Mouse (Mus musculus): ENCODE results near the gene Aldh3b2.
A peak's percentile ranks its signal among the peaks of the same experiment; 100 is the strongest.

Aldh3b2 gene

DNA sequence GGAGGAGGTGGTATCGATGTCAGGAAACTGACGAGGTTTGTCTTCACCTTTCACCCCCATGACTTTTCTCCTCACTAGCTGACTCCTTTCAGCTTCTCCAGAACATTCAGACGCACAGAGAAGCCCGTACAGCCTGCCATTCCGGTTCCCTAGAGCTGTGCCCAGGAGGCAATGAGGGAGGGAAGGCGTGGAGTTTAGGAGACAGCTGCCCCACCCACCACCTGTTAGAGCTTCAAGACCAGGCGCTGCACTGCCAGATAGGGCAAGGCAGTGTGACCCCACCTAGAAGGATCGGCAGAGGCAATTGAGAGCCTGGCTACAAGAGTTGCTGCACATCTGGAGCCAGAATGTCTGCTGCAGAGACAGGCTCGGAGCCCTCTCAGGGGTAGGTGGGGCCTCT is at the start of gene Aldh3b2:
Gene Aldh3b2, plus strand, starts transcription at position 100 of the 400 bp plus-strand sequence.
- DNase-seq: no peak

DNA sequence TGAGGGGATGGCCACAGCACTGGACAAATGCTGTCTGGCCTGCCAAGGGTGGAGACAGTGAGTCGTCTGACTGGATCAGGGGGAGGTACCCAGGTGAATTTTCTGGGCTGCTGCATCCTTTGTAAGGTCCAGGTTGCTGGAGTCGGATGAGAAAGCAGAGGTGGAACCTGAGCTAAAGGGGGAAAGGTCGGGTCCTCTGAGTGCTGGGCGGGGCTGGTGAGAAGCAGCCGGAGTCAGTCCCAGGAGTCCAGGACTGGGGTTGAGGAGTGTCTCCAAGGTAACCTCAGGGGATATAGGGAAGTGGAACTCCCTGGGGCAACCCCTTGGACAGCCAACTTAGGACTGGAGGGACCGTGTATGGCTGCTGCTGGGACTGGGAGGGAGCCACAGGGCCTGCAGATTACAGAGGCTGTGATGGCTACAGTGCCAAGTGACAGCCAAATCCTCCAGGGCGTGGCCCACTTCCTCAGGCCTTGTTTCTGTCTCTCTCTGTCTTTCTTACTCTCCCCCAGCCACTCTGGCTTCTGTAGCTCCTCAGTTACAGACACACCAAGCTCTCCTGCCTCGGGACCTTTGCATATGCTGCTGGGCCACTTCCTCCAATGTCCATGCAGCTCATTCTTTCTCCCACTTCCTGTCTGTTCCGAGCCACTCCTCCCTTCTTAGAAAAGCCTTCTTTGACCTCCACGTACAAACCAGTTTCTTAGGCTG is 49.3 kb upstream of the Aldh3b2 start:
- DNase-seq: no peak

DNA sequence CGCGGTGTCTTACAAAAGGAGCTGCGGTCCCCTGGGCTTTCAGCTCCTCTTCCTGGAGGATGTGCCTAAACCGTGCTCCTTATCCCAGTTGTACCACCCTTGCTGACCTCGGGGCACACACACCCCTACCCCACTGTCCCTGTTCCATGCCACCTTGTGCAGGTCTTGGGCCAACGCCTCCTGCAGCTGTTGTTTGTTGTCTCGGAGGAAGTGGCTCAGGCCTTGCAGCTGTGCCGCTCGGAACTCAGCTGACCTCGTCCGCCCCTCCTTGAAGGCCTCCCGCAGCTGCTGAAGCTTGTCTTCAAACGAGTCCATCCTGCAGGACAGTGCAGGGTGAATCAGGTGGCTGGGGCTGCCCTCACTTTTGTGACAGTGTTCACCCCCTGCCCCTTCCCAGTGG is 48.5 kb upstream of the Aldh3b2 start:
- peak; percentile 52 for DNase-seq

DNA sequence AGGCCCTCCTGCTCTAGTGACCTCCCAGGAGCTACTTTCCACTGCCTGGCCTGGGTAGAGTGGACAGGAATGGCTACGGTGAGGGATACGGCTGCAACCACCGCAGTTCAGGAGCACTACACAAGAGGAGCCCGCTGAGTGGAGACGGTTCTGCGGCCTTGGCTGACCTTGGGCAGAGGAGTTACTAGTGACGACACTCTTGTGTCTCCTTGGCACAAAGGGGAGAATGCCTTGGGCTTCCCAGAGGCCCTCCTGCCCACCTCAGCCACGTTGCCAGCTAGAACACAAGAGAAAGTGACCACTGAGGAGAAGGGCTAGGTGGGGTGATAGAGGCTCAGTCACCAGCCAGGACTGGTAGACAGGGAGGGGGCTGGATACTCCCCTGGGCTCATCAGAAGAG is 47.9 kb upstream of the Aldh3b2 start:
- no peak for DNase-seq

DNA sequence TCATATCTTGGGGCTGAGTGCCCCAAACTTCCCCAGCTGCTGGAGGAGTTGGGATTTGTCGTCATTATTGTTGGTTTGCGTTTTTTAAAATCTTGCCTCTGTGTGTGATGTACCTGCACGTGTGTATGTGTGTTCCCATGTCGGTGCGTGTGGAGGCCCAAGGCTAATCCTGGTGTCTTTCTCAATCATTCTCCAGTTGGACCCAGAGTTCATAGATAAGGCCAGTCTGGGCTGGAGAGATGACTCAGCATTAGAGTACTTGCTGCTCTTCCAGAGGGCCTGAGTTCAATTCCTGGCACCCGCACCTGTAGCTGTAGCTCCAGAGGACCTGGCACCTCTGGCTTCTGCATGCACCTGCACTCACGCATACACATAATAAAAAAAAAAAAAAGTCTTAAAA is 47.3 kb upstream of the Aldh3b2 start:
- DNase-seq: no peak

DNA sequence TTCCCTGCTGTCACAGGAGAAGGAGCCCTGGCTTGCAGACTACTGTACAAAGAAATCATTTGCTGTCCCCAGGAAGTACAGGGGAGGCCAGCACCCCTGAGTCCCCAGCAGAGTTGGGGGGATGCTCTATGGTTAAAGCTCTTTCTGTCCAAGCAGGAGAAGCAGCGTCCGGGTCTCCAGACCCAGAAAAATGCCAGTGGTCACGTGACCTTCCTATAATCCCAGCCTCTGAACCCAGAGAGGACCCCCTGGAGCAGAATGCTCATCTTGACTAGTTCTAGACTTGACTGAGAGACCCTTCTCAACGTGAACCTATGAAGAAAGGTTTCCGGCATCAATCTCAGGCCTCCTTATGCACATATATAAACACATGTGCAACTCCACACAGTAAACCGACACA is 46.3 kb upstream of the Aldh3b2 start:
- DNase-seq: no peak

DNA sequence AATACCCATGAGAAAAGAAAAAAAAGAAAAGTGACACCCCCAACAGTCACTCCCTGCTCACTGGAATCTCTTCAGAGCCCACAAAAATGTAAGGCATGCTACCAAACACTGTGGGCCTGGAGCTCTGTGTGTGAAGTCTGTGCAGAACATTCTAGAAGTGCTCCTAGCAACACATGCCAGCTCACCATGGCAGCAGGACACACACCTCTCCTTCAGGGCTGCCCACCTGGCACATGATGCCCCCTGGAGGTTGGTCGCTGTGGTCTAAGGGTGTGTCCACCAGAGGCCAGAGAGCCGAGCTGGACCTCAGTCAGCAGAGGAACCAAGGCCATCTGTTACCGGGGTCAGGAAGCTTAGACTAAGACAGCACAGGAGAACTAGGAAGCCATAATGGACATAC is 45.8 kb upstream of the Aldh3b2 start:
- DNase-seq: no peak

DNA sequence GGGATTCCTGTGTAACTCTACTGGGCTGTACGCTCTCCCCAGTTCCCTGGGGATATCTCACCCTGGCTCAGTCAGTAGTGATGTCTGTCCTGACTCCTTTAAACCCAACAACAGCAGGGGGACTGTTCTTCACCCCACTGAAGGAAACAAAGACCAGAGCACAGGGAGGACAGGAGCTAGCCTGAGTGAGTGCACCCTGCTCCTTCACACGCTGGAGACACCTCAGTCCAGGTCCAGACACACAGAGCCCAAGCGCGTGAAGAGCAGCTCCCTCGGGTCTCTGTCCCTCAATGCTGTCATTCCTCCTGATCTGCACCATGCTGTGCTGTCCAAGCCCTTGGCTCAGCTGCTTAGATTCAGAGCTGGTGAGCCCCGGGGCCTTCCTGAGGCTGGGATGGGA is 45.4 kb upstream of the Aldh3b2 start:
- no peak for DNase-seq

DNA sequence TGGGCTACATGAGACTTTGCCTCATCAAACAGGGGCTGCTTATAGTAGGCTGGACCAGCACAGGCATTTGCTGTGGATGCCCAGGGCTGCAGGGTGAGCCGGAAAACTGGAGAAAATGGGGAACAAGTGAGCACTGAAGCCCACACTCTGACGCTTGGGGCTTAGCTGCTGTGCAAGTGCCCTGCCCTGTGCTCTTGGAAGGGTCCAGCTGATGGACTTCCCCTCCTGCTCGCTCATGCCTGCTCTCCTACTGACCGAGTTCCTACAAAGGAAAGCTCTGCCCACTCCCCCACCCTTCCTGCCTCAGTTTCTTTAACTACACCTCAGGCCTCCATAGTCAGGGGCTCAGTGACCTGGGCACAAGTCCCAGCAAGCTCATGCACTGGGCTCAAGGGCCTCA is 44.1 kb upstream of the Aldh3b2 start:
- no peak for DNase-seq

DNA sequence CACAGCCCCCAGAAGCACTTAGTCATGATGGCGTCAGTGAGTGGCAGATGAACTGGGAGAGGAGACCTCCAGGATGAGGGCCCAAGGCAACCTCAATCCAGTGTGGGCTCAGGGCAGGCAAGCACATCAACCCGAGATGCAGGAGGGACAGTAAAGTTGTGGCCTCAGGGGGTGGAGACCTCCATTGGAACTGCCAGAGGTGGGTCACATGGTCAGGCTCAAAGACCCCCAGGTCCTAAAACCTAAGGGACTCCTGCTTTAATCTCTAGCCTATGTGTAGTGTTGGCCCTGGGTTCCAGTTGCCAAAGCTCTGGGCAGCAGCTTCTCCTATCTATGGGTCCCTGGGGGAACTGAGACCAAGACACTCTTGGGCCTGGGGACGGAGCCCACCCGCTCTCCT is 43.3 kb upstream of the Aldh3b2 start:
- no peak for DNase-seq

DNA sequence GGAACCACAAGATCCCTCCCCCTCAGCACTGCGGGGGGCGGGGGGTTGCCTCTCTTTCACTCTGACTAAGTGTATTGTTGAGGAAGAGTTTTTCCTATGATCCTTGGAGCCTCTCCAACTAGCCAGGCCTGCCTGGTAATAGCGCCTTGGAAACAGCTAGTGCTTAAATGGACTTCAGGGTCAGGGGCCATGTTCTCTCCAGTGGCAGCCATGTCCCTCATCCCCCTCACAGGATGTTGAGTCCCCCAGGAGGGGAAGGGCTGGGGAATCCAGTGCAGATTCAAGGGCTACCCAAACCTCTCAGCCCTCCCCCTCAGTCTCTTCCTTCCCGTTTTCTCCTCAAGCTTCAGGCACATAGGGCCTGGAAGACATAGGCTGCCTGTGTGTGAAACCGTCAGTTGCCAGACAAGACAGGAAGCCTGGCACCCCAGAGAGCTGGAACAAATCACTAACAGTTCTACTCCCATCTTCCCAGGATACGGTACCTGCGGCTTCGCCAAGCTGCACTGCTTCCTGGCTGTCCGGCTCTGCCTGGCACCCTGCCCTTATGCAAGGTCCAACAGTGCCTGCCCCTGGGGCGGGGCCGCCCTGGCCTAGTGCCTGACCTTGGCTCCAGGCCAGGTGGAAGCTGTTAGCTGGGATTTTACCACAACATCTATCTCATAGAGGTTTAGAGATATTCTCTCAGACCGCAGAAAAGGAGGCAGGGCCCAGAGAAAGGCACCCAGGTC is 42.8 kb upstream of the Aldh3b2 start, which contains the start of gene Aldh3b1:
Gene Aldh3b1, minus strand, starts transcription at position 598 of the 731 bp plus-strand sequence.
- DNase-seq: peak; percentile 28

DNA sequence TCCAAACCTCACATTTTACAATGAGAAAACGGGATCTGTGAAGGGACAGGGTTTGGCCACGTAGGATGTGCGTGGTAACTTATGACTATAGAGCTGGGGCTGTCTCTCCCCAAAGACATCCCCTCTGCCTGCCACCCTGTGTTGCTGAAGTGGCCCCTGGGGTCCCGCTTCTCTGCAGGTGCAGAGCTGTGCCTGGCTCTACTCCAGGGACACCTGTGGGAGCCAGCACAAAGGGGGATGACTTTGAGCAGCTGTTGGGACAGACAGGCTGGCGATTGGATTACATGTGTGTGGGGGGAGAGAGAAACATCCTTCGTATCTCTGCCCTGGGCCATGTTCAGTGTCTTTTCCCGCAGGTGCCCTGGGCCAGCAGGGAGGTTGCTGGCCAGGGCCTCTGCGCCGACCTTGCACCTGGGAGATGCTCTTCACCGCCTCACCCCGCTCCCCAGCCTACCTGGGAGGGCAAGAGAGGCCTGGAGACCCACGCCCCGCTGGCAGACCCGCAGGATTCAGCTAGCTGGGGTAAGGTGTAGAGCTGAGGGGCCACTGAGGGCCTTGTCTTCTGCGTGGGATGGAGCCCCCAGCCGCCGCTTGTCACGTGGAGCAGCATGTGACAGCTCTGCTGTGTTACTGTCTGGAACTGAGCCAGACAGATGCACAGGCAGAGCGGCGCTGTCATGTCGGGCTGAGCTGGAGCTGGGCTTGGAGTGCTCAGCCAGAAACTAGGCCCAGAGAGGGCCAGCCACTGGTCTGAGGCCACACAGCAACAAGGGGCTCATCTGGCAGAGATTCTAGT is 41.7 kb upstream of the Aldh3b2 start:
- peak; percentile 71 for DNase-seq

DNA sequence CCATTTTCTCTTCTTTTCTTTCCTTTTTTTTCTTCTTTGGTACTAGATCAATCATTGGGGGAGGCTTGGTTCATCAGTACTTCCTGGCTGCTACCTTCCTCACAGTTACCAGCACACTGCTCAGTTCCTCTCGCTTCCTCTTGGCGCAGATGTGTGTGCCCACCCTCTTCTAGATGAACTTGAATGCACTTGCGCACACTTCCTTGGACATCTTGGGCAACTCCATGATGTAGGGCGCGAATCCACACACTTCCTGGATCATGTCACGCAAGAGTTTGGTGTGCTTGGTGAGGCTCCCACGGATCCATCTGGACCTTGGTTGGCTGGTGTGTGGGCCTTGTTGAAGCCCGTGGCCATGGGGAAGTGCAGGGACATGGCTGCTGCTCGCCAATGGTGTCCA is 40.4 kb upstream of the Aldh3b2 start:
- no peak for DNase-seq

DNA sequence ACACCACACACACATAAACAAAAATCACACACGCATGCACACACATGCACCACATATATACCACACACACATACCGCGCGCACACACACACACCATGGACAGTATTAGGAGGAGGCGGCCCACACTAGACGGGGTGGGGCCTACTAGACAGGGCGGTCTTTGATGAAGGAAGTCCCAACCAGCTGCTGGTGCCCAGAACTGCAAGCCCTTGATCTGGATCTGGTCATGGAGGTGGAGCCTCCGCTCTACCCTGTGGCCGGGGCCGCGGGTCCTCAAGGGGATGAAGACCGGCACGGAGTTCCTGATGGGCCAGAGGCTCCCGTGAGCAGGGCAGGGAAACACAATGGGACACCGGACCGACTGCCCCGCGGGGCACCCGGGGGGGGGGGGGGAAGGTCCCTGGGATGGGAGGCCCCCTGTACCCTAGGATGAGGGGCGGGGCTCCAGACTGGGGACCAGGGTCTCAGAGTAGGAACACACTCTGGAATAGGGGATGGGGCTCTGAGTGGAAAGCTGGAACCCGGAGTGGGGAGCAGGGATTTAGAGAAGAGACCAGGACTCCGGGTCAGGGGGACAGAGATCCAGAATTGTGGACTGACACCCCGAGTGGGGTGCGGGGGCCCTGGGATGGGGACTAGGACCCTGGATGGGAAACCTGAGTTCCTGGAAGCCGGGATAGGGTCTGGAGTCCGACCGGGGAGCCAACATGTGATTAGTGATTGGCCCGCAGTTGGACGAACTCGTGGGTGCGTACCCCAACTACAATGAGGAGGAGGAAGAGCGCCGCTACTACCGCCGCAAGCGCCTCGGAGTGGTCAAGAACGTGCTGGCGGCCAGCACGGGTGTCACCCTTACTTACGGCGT is 36.9 kb upstream of the Aldh3b2 start, which contains the start of gene Unc93b1:
Gene Unc93b1, plus strand, starts transcription at position 155 of the 864 bp plus-strand sequence.
- DNase-seq: peak; percentile 27

DNA sequence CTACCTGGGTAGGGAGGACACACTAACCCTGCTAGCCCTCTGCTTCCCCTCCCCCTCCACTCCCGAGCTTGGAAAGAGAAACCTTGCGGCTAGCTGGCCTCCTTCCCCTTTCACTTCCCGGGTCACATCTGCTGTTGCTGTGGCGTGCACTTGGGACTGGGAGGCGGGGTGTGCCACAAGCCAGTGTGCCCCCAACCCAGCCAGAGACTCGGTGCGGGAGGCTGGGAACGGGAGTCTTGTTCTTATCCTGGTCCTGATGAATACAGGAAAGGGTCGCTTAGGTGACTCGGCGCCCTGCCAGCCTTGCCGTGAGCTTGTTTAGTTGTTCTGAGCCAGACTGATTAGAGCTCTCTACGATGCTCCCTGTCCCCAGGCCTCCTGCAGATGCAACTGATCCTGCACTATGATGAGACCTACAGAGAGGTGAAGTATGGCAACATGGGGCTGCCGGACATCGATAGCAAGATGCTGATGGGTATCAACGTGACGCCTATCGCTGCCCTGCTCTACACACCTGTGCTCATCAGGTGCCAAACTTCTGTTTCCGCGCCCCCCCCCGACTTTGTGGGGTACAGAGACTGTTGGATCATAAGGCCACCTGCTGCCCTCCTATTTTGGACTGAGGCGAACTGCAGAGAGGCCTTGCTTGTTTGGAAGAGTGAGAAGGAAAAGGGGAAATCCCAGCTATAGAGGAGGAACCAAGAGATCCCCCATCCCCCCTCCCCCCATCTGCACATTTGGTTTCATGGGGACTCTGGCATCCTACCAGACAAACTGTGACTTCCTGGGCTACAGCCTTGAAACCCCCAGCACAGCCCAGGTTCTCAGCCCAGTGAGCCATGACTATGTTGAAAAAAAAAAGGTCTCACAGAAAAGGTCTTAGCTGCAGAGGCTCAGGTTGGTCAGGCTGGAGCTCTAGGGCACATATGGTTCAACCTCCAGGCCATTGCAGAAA is 36.0 kb upstream of the Aldh3b2 start:
- DNase-seq: peak; percentile 60

DNA sequence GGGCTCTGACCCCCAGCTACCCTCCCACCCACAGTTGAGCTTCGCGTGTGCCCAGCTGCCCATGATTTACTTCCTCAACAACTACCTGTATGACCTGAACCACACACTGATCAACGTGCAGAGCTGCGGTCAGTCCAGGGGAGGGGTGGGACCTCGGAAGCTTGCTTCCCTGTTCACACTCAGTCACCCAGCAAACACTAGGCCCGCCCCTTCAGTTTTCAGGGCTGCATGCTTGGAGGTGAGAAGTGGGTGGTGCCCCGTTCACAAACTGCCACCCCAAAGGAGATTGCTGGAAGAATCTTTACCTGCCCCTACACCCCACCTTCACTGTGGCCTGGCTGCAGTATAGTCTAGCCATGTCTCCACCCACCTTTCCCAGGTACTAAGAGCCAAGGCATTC is 29.8 kb upstream of the Aldh3b2 start:
- DNase-seq: no peak

DNA sequence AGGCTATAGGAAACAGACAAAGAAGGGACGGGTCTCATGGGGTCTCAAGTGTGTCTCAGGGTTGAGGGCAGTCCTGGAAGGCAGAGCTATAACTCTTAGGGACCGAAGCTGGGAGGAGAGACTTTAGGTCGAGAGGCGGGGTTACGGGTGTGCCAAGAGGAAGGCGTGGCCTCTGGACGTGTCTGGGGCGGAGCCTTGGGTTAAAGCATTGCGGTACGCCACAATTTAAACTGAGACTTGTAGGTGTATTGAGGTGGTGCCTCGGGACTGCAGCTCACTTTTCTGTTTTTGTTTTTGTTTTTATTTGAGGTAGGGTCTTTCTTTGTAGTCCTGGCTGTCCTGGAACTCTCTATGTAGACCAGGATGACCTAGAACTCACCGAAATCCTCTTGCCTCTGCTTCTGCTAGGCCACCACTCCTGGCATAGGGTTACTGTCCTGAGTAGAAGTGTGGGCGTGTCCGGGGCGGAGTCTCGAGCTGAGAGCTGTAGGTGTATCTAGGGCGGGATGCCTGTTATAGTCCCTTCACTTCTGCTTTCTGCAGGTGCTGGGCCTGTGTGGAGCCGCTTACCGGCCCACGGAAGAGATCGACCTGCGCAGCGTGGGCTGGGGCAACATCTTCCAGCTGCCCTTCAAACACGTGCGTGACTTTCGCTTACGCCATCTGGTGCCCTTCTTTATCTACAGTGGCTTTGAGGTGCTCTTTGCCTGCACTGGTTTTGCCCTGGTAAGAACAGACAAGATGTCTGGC is 29.0 kb upstream of the Aldh3b2 start:
- peak; percentile 69 for DNase-seq

DNA sequence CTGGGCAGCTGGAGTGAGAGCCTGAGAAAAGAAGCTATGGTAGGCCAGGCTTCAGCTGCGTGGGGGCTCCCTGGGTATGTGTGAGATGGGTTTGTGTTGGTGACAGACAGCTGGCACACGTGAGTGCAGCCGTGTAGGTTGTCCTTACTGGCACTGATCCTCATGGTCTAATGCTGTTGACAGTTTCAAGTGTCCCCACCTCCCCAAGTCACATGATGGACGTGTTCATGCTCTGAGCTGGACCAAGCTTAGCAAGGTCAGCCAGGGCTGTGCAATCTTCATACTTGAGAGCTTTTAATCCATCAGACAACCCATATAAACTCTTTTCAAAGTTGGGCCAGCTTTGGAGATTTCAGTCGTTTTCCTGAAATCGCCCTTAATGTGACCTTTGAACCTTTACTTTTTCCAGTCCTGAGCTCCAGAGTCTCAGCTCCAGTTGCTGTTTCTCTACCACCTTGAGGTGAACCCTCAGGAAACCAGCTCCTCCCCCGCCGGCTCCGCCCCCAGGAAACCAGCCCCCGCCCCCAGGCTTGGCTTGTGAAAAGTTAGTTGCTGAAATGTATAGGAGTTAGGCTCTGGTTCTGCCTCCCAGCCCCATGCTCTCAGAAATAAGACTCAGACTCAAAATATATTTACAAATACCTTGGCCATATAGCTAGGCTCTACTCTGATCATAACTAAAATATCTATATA is 26.1 kb upstream of the Aldh3b2 start:
- DNase-seq: peak; percentile 83

DNA sequence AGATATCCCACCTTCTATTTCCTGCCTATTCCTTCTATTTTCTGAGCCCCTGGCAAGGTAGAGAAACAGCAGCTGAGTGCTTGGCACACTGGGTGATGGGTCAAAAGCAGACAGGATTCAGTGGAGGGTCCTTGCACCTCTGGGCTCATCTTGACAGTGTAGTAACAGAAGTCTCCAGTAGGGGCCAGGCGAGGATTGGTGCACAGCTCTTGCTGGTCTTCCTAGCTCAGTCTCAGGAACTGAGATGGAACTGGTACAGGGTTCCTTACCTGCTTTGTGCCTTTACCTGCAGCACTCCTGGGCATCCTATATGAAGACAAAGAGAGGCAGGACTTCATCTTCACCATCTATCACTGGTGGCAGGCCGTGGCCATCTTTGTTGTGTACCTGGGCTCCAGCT is 25.4 kb upstream of the Aldh3b2 start:
- peak; percentile 81 for DNase-seq

DNA sequence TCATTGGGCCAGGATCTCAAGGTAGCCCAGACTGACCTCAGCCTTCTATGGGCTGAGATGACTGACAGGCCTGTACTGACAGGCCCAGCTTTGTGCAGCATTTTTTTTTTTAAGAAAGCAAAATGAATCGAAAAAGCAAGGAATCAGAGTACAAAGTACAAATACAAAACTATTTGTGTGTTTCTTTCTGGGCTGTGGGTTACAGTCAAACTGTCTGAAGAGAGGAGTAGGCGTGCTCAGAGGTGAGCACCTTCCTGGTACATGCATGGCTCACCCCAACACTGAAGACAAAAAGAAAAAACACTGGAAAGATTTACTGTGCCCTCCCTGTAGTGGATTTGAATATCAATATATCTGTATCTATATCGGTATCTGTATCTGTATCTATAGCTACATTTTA is 24.3 kb upstream of the Aldh3b2 start:
- DNase-seq: no peak
